Mouse (Mus musculus) stomach, adult 2 months (tissue): ENCODE results near the gene H2afy2. TPM values are rescaled to one million over a fixed set of nuclear protein-coding genes. Genes with fewer than 3 reads are reported as not detected.

Source experiments
- polyA plus RNA-seq: library from polyadenylated mRNA; depleted of rRNA; stranded (reverse); fragments of >200 nt; gene quantifications from 2 replicates; pipeline ENCODE4 v1.2.3, GENCODE M21; 2012; rRNA removed

Gene H2afy2
- 1.1 and 1.6 TPM in 2 replicates for polyA plus RNA-seq

GRCm38 (mm10) chr10:61783621-61784251, at the start of gene H2afy2:
TSS of gene H2afy2 (minus strand) at chr10:61784147.

GRCm38 (mm10) chr10:61714771-61715461, 69.0 kb downstream of the H2afy2 start, which contains the start of gene Aifm2:
TSS of gene Aifm2 (plus strand) at chr10:61715263.

GRCm38 (mm10) chr10:61694870-61695670, 88.9 kb downstream of the H2afy2 start, which contains the start of gene Tysnd1:
TSS of gene Tysnd1 (plus strand) at chr10:61695514.

Other genes starting within 250 kb of the H2afy2 start
- 0.12 and 0.34 TPM in 2 replicates for gene Npffr1, start 188.7 kb downstream of the H2afy2 start, polyA plus RNA-seq
- gene Ppa1, start 135.6 kb downstream of the H2afy2 start, polyA plus RNA-seq, result 20.8 and 30.7 TPM in 2 replicates
- 23.7 and 26.2 TPM in 2 replicates for gene Sar1a, start 103.8 kb downstream of the H2afy2 start, polyA plus RNA-seq
- gene Tysnd1, start 88.6 kb downstream of the H2afy2 start, polyA plus RNA-seq, result 32.8 and 52.8 TPM in 2 replicates
- gene Aifm2, start 68.9 kb downstream of the H2afy2 start, polyA plus RNA-seq, result 3.3 and 4.0 TPM in 2 replicates
- gene Col13a1, start 195.0 kb upstream of the H2afy2 start, polyA plus RNA-seq, result 0.86 and 0.90 TPM in 2 replicates